Mouse (Mus musculus): ENCODE data around the gene Ankrd37. TPM values are rescaled to one million over a fixed set of nuclear protein-coding genes. Genes with fewer than 3 reads are reported as not detected.

The Ankrd37 gene
- polyA plus RNA-seq, 1 experiment: 12.7 TPM

- Histone ChIP-seq H3K4me1 (ENCODE audit: control insufficient read depth, insufficient read depth, low read length) (peaks cover 3% of the 10 kb centered on the region; the same call in 1 of the 2 replicates), H3K27ac (ENCODE audit: insufficient read depth, low read length) (no peak overlapping the region), H3K4me3 (ENCODE audit: insufficient read depth, low read length) (peak overlapping the region; percentile 47)
- TF ChIP-seq CTCF (IDR thresholded peaks at IDR 0.05; ENCODE audit: extremely low read depth, insufficient read depth, low read length) (no peak), POLR2A (IDR thresholded peaks at IDR 0.05; ENCODE audit: extremely low read depth, insufficient read depth, low read length) (no peak)
Measured at GRCm38 (mm10) chr8:45975837-45976468, 29.6 kb downstream of the Ankrd37 start.

- peaks cover 3% of the 10 kb centered on the region; the same call in 1 of the 2 replicates for H3K4me1 ChIP-seq (ENCODE audit: control insufficient read depth, insufficient read depth, low read length)
- H3K27ac ChIP-seq (ENCODE audit: insufficient read depth, low read length): 0 out of 2 replicates have a peak within 1 kb of the TSS, but pooled peaks have one; percentile 9
- peak within 1 kb of the TSS; percentile 47 for H3K4me3 ChIP-seq (ENCODE audit: insufficient read depth, low read length)
- TF ChIP-seq CTCF (IDR thresholded peaks at IDR 0.05; ENCODE audit: extremely low read depth, insufficient read depth, low read length) (0 out of 2 replicates have a peak, but pooled peaks have one; percentile 12), POLR2A (IDR thresholded peaks at IDR 0.05; ENCODE audit: extremely low read depth, insufficient read depth, low read length) (peak; percentile 92)
Measured at GRCm38 (mm10) chr8:45975126-45975836, 30.2 kb downstream of the Ankrd37 start, which contains the start of the genes 1700029J07Rik and Ufsp2. 1700029J07Rik (minus strand) TSS chr8:45975252. Ufsp2 (plus strand) TSS chr8:45975528.

GRCm38 (mm10) chr8:45973988-45974505, 31.5 kb downstream of the Ankrd37 start:
- Histone ChIP-seq H3K27ac (ENCODE audit: insufficient read depth, low read length) (no peak overlapping the region), H3K4me3 (ENCODE audit: insufficient read depth, low read length) (no peak overlapping the region; the same call in 1 of the 2 replicates), H3K4me1 (ENCODE audit: control insufficient read depth, insufficient read depth, low read length) (peaks cover 3% of the 10 kb centered on the region; the same call in 1 of the 2 replicates)
- TF ChIP-seq POLR2A (IDR thresholded peaks at IDR 0.05; ENCODE audit: extremely low read depth, insufficient read depth, low read length): no peak
- no peak for TF ChIP-seq CTCF (IDR thresholded peaks at IDR 0.05; ENCODE audit: extremely low read depth, insufficient read depth, low read length)

GRCm38 (mm10) chr8:45970894-45971293, 34.6 kb downstream of the Ankrd37 start:
- no peak overlapping the region for H3K27ac ChIP-seq (ENCODE audit: insufficient read depth, low read length)

GRCm38 (mm10) chr8:45950622-45951021, 54.9 kb downstream of the Ankrd37 start:
- TF ChIP-seq POLR2A (IDR thresholded peaks at IDR 0.05; ENCODE audit: extremely low read depth, insufficient read depth, low read length) (no peak), CTCF (IDR thresholded peaks at IDR 0.05; ENCODE audit: extremely low read depth, insufficient read depth, low read length) (no peak)
- H3K4me1 ChIP-seq (ENCODE audit: control insufficient read depth, insufficient read depth, low read length): no peaks in the 10 kb centered on the region
- H3K4me3 ChIP-seq (ENCODE audit: insufficient read depth, low read length): no peak overlapping the region
- H3K27ac ChIP-seq (ENCODE audit: insufficient read depth, low read length): no peak overlapping the region

More at GRCm38 (mm10) chr8:45970894-45971293, 34.6 kb downstream of the Ankrd37 start:
- Histone ChIP-seq H3K4me1 (ENCODE audit: control insufficient read depth, insufficient read depth, low read length) (no peaks in the 10 kb centered on the region), H3K4me3 (ENCODE audit: insufficient read depth, low read length) (no peak overlapping the region)
- no peak for TF ChIP-seq POLR2A (IDR thresholded peaks at IDR 0.05; ENCODE audit: extremely low read depth, insufficient read depth, low read length)
- 0 out of 2 replicates have a peak, but pooled peaks have one; percentile 0 for TF ChIP-seq CTCF (IDR thresholded peaks at IDR 0.05; ENCODE audit: extremely low read depth, insufficient read depth, low read length)

Other genes with a start within 250 kb of the Ankrd37 start
- gene Pdlim3, start 120.2 kb downstream of the Ankrd37 start, polyA plus RNA-seq (2012; rRNA removed): 2.7 and 2.8 TPM in 2 replicates
- gene Ccdc110, start 71.1 kb downstream of the Ankrd37 start, polyA plus RNA-seq (2012; rRNA removed): 0.25 and 0.44 TPM in 2 replicates
- 7.0 and 8.2 TPM in 2 replicates for gene 1700029J07Rik, start 30.5 kb downstream of the Ankrd37 start, polyA plus RNA-seq (2012; rRNA removed)
- 64.2 and 64.6 TPM in 2 replicates for gene Ufsp2, start 30.2 kb downstream of the Ankrd37 start, polyA plus RNA-seq (2012; rRNA removed)
- gene Lrp2bp, start 6.4 kb downstream of the Ankrd37 start, polyA plus RNA-seq (2012; rRNA removed): 0.38 and 0.45 TPM in 2 replicates
- 14.8 and 15.3 TPM in 2 replicates for gene Cfap97, start 146.1 kb upstream of the Ankrd37 start, polyA plus RNA-seq (2012; rRNA removed)
- gene Snx25, start 146.5 kb upstream of the Ankrd37 start, polyA plus RNA-seq (2012; rRNA removed): 26.6 and 28.9 TPM in 2 replicates
- 660 and 673 TPM in 2 replicates for gene Slc25a4, start 205.6 kb upstream of the Ankrd37 start, polyA plus RNA-seq (2012; rRNA removed)